ENCODE assay signal across 8 mouse cellular contexts in genomic region chr19:15924181-15924865, GRCm38 (mm10). TPM values are rescaled to one million over a fixed set of nuclear protein-coding genes. Genes with fewer than 3 reads are reported as not detected.
A peak's percentile ranks its signal among the peaks of the same experiment; 100 is the strongest.
DNase-seq lines count a peak whose midpoint lies in the region; ATAC-seq and TF ChIP-seq lines count a peak whose summit lies in the region.

No protein-coding gene starts in this region.

- TF ChIP-seq CTCF in ES-Bruce4 (IDR thresholded peaks at IDR 0.05; ENCODE audit: low read depth, low read length) = no peak
- TF ChIP-seq CTCF in liver, embryonic 14.5 days (IDR thresholded peaks at IDR 0.05; ENCODE audit: low read depth) = peak; percentile 42

- no peak for TF ChIP-seq POLR2A in ES-Bruce4 (IDR thresholded peaks at IDR 0.05; ENCODE audit: insufficient read depth, low read length)

- H3K4me1 ChIP-seq in ES-Bruce4 (ENCODE audit: control insufficient read depth, insufficient read depth, low read length) = peaks cover 1% of the 10 kb centered on the region
- peaks cover 35% of the 10 kb centered on the region for H3K4me1 ChIP-seq in forebrain, embryonic 13.5 days
- peaks cover 6 to 12% of the 10 kb centered on the region in 2 experiments; a peak in 3 of 4 replicates for H3K4me1 ChIP-seq in liver, embryonic 14.5 days (replicated peaks; ENCODE audit: control insufficient read depth in 2 of 2, insufficient read depth in 2 of 2, low read length in 1 of 2)
- peaks cover 23% of the 10 kb centered on the region for H3K4me1 ChIP-seq in stomach, embryonic 16.5 days (ENCODE audit: control insufficient read depth, insufficient read depth, low read length)

- H3K4me2 ChIP-seq in forebrain, embryonic 13.5 days = peak overlapping the region; percentile 86
- peak overlapping the region; percentile 93 for H3K4me2 ChIP-seq in liver, embryonic 14.5 days (ENCODE audit: low read depth)
- peak overlapping the region; percentile 99 for H3K4me2 ChIP-seq in stomach, embryonic 16.5 days (ENCODE audit: low read depth, low read length)

- no peaks in the 10 kb centered on the region for H3K27me3 ChIP-seq in ES-Bruce4 (ENCODE audit: control insufficient read depth, insufficient read depth, low read length, poor library complexity, severe bottlenecking)
- no peaks in the 10 kb centered on the region for H3K27me3 ChIP-seq in forebrain, embryonic 13.5 days
- no peaks in the 10 kb centered on the region for H3K27me3 ChIP-seq in liver, embryonic 14.5 days (ENCODE audit: control insufficient read depth, insufficient read depth, low read length)
- no peaks in the 10 kb centered on the region for H3K27me3 ChIP-seq in stomach, embryonic 16.5 days (ENCODE audit: control insufficient read depth, insufficient read depth, low read length)

- intact Hi-C loops in heart, postnatal 10 days (cut with DNase I) = no loop called here

- no peak for TF ChIP-seq EP300 in ES-Bruce4 (IDR thresholded peaks at IDR 0.05; ENCODE audit: insufficient read depth, low read depth, low read length)
- no peak for TF ChIP-seq EP300 in liver, embryonic 14.5 days (IDR thresholded peaks at IDR 0.05; ENCODE audit: low read depth)

- peak overlapping the region; percentile 68 for H3K9ac ChIP-seq in ES-Bruce4 (ENCODE audit: low read depth, poor library complexity, severe bottlenecking)
- H3K9ac ChIP-seq in forebrain, embryonic 13.5 days = peak overlapping the region; percentile 77
- H3K9ac ChIP-seq in liver, embryonic 14.5 days (replicated peaks) = peak overlapping the region; percentile 80
- H3K9ac ChIP-seq in stomach, embryonic 16.5 days (ENCODE audit: low read length) = peak overlapping the region; percentile 78

- peaks cover 13% of the 10 kb centered on the region for H3K36me3 ChIP-seq in ES-Bruce4 (ENCODE audit: control insufficient read depth, insufficient read depth, low read length, poor library complexity, severe bottlenecking)
- peaks cover 6% of the 10 kb centered on the region for H3K36me3 ChIP-seq in forebrain, embryonic 13.5 days (ENCODE audit: poor library complexity, severe bottlenecking)
- H3K36me3 ChIP-seq in liver, embryonic 14.5 days (replicated peaks; ENCODE audit: control insufficient read depth, insufficient read depth, low read depth) = peaks cover 9% of the 10 kb centered on the region
- H3K36me3 ChIP-seq in stomach, embryonic 16.5 days (ENCODE audit: control insufficient read depth, insufficient read depth, low read length) = no peaks in the 10 kb centered on the region

- 0% methylated on average over 46 of the region's 46 CpGs for WGBS in forebrain, embryonic 13.5 days
- WGBS in liver, embryonic 14.5 days (ENCODE audit: insufficient replicate concordance) = under 1% methylated on average over 46 of the region's 46 CpGs
- WGBS in stomach, embryonic 16.5 days = 0% methylated on average over 46 of the region's 46 CpGs

- no peak overlapping the region; the same call in 1 of the 2 replicates for H3K27ac ChIP-seq in ES-Bruce4 (ENCODE audit: insufficient read depth, low read length)
- peak overlapping the region; percentile 93 for H3K27ac ChIP-seq in forebrain, embryonic 13.5 days
- H3K27ac ChIP-seq in liver, embryonic 14.5 days = peak overlapping the region; percentile 62
- H3K27ac ChIP-seq in stomach, embryonic 16.5 days (ENCODE audit: low read length) = peak overlapping the region; percentile 94

- peak; percentile 58 for DNase-seq in c-Kit-positive CD71-positive TER-119-positive erythroid progenitor cells, embryonic 14.5 days (ENCODE audit: low spot score)
- peak; percentile 60 to 69 for DNase-seq in heart, postnatal 10 days
- peak; percentile 66 to 76 for DNase-seq in kidney, postnatal 4 days
- peak in 1 of 3 experiments; percentile 46 for DNase-seq in liver, embryonic 14.5 days (ENCODE audit: low read depth in 3 of 3, low spot score in 3 of 3)
- peak; percentile 11 to 32 for DNase-seq in natural killer cell, adult 2 months (ENCODE audit: low spot score in 2 of 2)

- ATAC-seq in forebrain, embryonic 13.5 days = peak; percentile 38
- ATAC-seq in liver, embryonic 14.5 days (ENCODE audit: insufficient read depth) = peak; percentile 75
- ATAC-seq in stomach, embryonic 16.5 days (ENCODE audit: insufficient read depth, low FRiP score) = peak; percentile 30; the same call in 1 of the 2 replicates

- peak overlapping the region; percentile 90 for H3K4me3 ChIP-seq in ES-Bruce4 (ENCODE audit: low read depth, low read length)
- peak overlapping the region; percentile 75 for H3K4me3 ChIP-seq in forebrain, embryonic 13.5 days
- H3K4me3 ChIP-seq in liver, embryonic 14.5 days (ENCODE audit: insufficient read depth in 1 of 2, low read depth in 2 of 2, low read length in 2 of 2) = peak overlapping the region; percentile 80 to 90
- H3K4me3 ChIP-seq in stomach, embryonic 16.5 days (replicated peaks; ENCODE audit: low read length) = peak overlapping the region; percentile 72

- H3K9me3 ChIP-seq in ES-Bruce4 (replicated peaks; ENCODE audit: control insufficient read depth, insufficient read depth, low read length, poor library complexity, severe bottlenecking) = no peaks in the 10 kb centered on the region; the same call in 1 of the 2 replicates
- H3K9me3 ChIP-seq in forebrain, embryonic 13.5 days (replicated peaks) = no peaks in the 10 kb centered on the region
- no peaks in the 10 kb centered on the region for H3K9me3 ChIP-seq in liver, embryonic 14.5 days (ENCODE audit: control insufficient read depth, low read length)
- H3K9me3 ChIP-seq in stomach, embryonic 16.5 days (replicated peaks; ENCODE audit: control insufficient read depth, low read length) = no peaks in the 10 kb centered on the region

RNA-seq across cellular contexts. Expression of gene Psat1, which starts 22.8 kb away (rescaled TPM):
- polyA plus RNA-seq in ES-Bruce4 (2011; ENCODE audit: insufficient read depth, insufficient read length, low read depth, missing spikeins) = 213 and 228 TPM in 2 replicates
- 178 and 188 TPM in 2 replicates for polyA plus RNA-seq in forebrain, embryonic 13.5 days (2015; fragmentation: Nextera tagmentation; extraction: Ambion mirVana)
- total RNA-seq in heart, postnatal 10 days (2021) = 10 to 100 TPM; 11.6 to 14.7 TPM
- 65.5 and 82.3 TPM in 2 replicates for polyA plus RNA-seq in liver, embryonic 14.5 days (2012; rRNA removed)
- 131 and 148 TPM in 2 replicates for polyA plus RNA-seq in liver, embryonic 14.5 days (2014; fragmentation: Nextera tagmentation; extraction: Ambion mirVana)
- polyA plus RNA-seq in stomach, embryonic 16.5 days (2015; fragmentation: Nextera tagmentation; extraction: Ambion mirVana) = 103 and 106 TPM in 2 replicates
